Mouse (Mus musculus): Measurements from ENCODE around the gene Scap. TPM values are rescaled to one million over a fixed set of nuclear protein-coding genes. Genes with fewer than 3 reads are reported as not detected.
"Not testable (repeated sequence)": the region's sequence is repeated elsewhere in the genome, so short reads cannot be mapped to it uniquely, and the experiment has no call there.

Scap gene
- polyA plus RNA-seq, 1 experiment from 2014 or later, result 24.9 TPM

GRCm38 (mm10) chr9:110328178-110328577, 4.9 kb upstream of the Scap start:
- whole genome bisulfite sequencing, result 90% methylated on average over 2 of the region's 2 CpGs
- Histone ChIP-seq H3K4me3 (ENCODE audit: low read depth, low read length) (no peak overlapping the region), H3K27ac (ENCODE audit: low read depth, low read length) (no peak overlapping the region), H3K4me1 (ENCODE audit: control insufficient read depth, insufficient read depth, low read length) (no peaks in the 10 kb centered on the region), H3K9ac (ENCODE audit: low read length) (no peak overlapping the region), H3K27me3 (ENCODE audit: control insufficient read depth, insufficient read depth, low read length) (no peaks in the 10 kb centered on the region), H3K4me2 (no peak overlapping the region), H3K9me3 (ENCODE audit: control insufficient read depth, low read length) (no peaks in the 10 kb centered on the region), H3K36me3 (ENCODE audit: control insufficient read depth, insufficient read depth, low read length) (no peaks in the 10 kb centered on the region)
- DNase-seq (ENCODE audit: low spot score, missing footprints) (no peak), ATAC-seq (ENCODE audit: low FRiP score) (no peak)

- Histone ChIP-seq H3K4me2 (no peak overlapping the region), H3K9me3 (ENCODE audit: control insufficient read depth, low read length) (no peaks in the 10 kb centered on the region), H3K36me3 (ENCODE audit: control insufficient read depth, insufficient read depth, low read length) (no peaks in the 10 kb centered on the region), H3K27ac (ENCODE audit: low read depth, low read length) (no peak overlapping the region), H3K9ac (ENCODE audit: low read length) (no peak overlapping the region), H3K4me1 (ENCODE audit: control insufficient read depth, insufficient read depth, low read length) (0 out of 2 replicates have a peak, but pooled peaks cover 2% of the 10 kb centered on the region), H3K27me3 (ENCODE audit: control insufficient read depth, insufficient read depth, low read length) (no peaks in the 10 kb centered on the region), H3K4me3 (ENCODE audit: low read depth, low read length) (no peak overlapping the region)
- ATAC-seq (ENCODE audit: low FRiP score) (no peak), DNase-seq (ENCODE audit: low spot score, missing footprints) (no peak)
- 76% methylated on average over 5 of the region's 5 CpGs for WGBS
These were observed 4.0 kb upstream of the Scap start for GRCm38 (mm10) chr9:110328946-110329630.

GRCm38 (mm10) chr9:110329655-110330054, 3.4 kb upstream of the Scap start:
- Histone ChIP-seq H3K36me3 (ENCODE audit: control insufficient read depth, insufficient read depth, low read length) (no peaks in the 10 kb centered on the region), H3K4me2 (no peak overlapping the region), H3K4me3 (ENCODE audit: low read depth, low read length) (no peak overlapping the region), H3K4me1 (ENCODE audit: control insufficient read depth, insufficient read depth, low read length) (0 out of 2 replicates have a peak, but pooled peaks cover 2% of the 10 kb centered on the region), H3K9me3 (ENCODE audit: control insufficient read depth, low read length) (no peaks in the 10 kb centered on the region), H3K27ac (ENCODE audit: low read depth, low read length) (no peak overlapping the region), H3K27me3 (ENCODE audit: control insufficient read depth, insufficient read depth, low read length) (no peaks in the 10 kb centered on the region), H3K9ac (ENCODE audit: low read length) (no peak overlapping the region)
- DNase-seq (ENCODE audit: low spot score, missing footprints), result no peak
- no peak for ATAC-seq (ENCODE audit: low FRiP score)
- 88% methylated on average over 21 of the region's 21 CpGs for WGBS

- no peak overlapping the region for H3K27ac ChIP-seq (ENCODE audit: low read depth, low read length)
- DNase-seq (ENCODE audit: low spot score, missing footprints), result no peak
- 58% methylated on average over 6 of the region's 6 CpGs for WGBS
- no peaks in the 10 kb centered on the region for H3K9me3 ChIP-seq (ENCODE audit: control insufficient read depth, low read length)
- ATAC-seq (ENCODE audit: low FRiP score), result no peak
- H3K27me3 ChIP-seq (ENCODE audit: control insufficient read depth, insufficient read depth, low read length), result no peaks in the 10 kb centered on the region
- H3K36me3 ChIP-seq (ENCODE audit: control insufficient read depth, insufficient read depth, low read length), result no peaks in the 10 kb centered on the region
- H3K4me1 ChIP-seq (ENCODE audit: control insufficient read depth, insufficient read depth, low read length), result 0 out of 2 replicates have a peak, but pooled peaks cover 2% of the 10 kb centered on the region
- H3K9ac ChIP-seq (ENCODE audit: low read length), result no peak overlapping the region
- no peak overlapping the region for H3K4me2 ChIP-seq
- H3K4me3 ChIP-seq (ENCODE audit: low read depth, low read length), result no peak overlapping the region
These were observed 2.7 kb upstream of the Scap start for GRCm38 (mm10) chr9:110330341-110330740.

- WGBS, result 92% methylated on average over 4 of the region's 5 CpGs
These were observed 2.2 kb upstream of the Scap start for GRCm38 (mm10) chr9:110330913-110331312.

GRCm38 (mm10) chr9:110333896-110334259, 790 bp downstream of the Scap start:
- Histone ChIP-seq H3K9me3 (ENCODE audit: control insufficient read depth, low read length) (no peaks in the 10 kb centered on the region), H3K36me3 (ENCODE audit: control insufficient read depth, insufficient read depth, low read length) (no peaks in the 10 kb centered on the region), H3K4me2 (peak overlapping the region; percentile 60), H3K4me1 (ENCODE audit: control insufficient read depth, insufficient read depth, low read length) (0 out of 2 replicates have a peak, but pooled peaks cover 2% of the 10 kb centered on the region), H3K27ac (ENCODE audit: low read depth, low read length) (no peak overlapping the region), H3K4me3 (ENCODE audit: low read depth, low read length) (peak overlapping the region; percentile 92), H3K9ac (ENCODE audit: low read length) (peak overlapping the region; percentile 79), H3K27me3 (ENCODE audit: control insufficient read depth, insufficient read depth, low read length) (no peaks in the 10 kb centered on the region)
- ATAC-seq (ENCODE audit: low FRiP score) (peak; percentile 47; the same call in 1 of the 2 replicates), DNase-seq (ENCODE audit: low spot score, missing footprints) (no peak)
- WGBS, result 14% methylated on average over 12 of the region's 12 CpGs

More at GRCm38 (mm10) chr9:110330913-110331312, 2.2 kb upstream of the Scap start:
- not testable (repeated sequence) for H3K4me3 ChIP-seq (ENCODE audit: low read depth, low read length); H3K4me2 ChIP-seq; H3K27me3 ChIP-seq (ENCODE audit: control insufficient read depth, insufficient read depth, low read length); ATAC-seq (ENCODE audit: low FRiP score); H3K9ac ChIP-seq (ENCODE audit: low read length); H3K9me3 ChIP-seq (ENCODE audit: control insufficient read depth, low read length); DNase-seq (ENCODE audit: low spot score, missing footprints); H3K4me1 ChIP-seq (ENCODE audit: control insufficient read depth, insufficient read depth, low read length); H3K36me3 ChIP-seq (ENCODE audit: control insufficient read depth, insufficient read depth, low read length); H3K27ac ChIP-seq (ENCODE audit: low read depth, low read length)

GRCm38 (mm10) chr9:110334849-110335248, 1.8 kb downstream of the Scap start:
- no peaks in the 10 kb centered on the region for H3K36me3 ChIP-seq (ENCODE audit: control insufficient read depth, insufficient read depth, low read length)
- H3K4me1 ChIP-seq (ENCODE audit: control insufficient read depth, insufficient read depth, low read length), result 0 out of 2 replicates have a peak, but pooled peaks cover 2% of the 10 kb centered on the region
- H3K4me2 ChIP-seq, result no peak overlapping the region
- DNase-seq (ENCODE audit: low spot score, missing footprints), result peak; percentile 80
- no peaks in the 10 kb centered on the region for H3K27me3 ChIP-seq (ENCODE audit: control insufficient read depth, insufficient read depth, low read length)
- no peak for ATAC-seq (ENCODE audit: low FRiP score)
- WGBS, result 82% methylated on average over 8 of the region's 8 CpGs
- no peak overlapping the region for H3K9ac ChIP-seq (ENCODE audit: low read length)
- H3K9me3 ChIP-seq (ENCODE audit: control insufficient read depth, low read length), result no peaks in the 10 kb centered on the region
- H3K4me3 ChIP-seq (ENCODE audit: low read depth, low read length), result no peak overlapping the region
- H3K27ac ChIP-seq (ENCODE audit: low read depth, low read length), result no peak overlapping the region

- no peak overlapping the region for H3K27ac ChIP-seq (ENCODE audit: low read depth, low read length)
- no peak overlapping the region for H3K4me3 ChIP-seq (ENCODE audit: low read depth, low read length)
- H3K4me2 ChIP-seq, result no peak overlapping the region
- no peaks in the 10 kb centered on the region for H3K4me1 ChIP-seq (ENCODE audit: control insufficient read depth, insufficient read depth, low read length)
- H3K9me3 ChIP-seq (ENCODE audit: control insufficient read depth, low read length), result no peaks in the 10 kb centered on the region
- DNase-seq (ENCODE audit: low spot score, missing footprints) (peak; percentile 41), ATAC-seq (ENCODE audit: low FRiP score) (no peak)
- H3K27me3 ChIP-seq (ENCODE audit: control insufficient read depth, insufficient read depth, low read length), result no peaks in the 10 kb centered on the region
- 93% methylated on average over 5 of the region's 5 CpGs for WGBS
- H3K36me3 ChIP-seq (ENCODE audit: control insufficient read depth, insufficient read depth, low read length), result no peaks in the 10 kb centered on the region
- no peak overlapping the region for H3K9ac ChIP-seq (ENCODE audit: low read length)
These were observed 7.1 kb downstream of the Scap start for GRCm38 (mm10) chr9:110340037-110340750.

GRCm38 (mm10) chr9:110342008-110342407, 8.9 kb downstream of the Scap start:
- no peak overlapping the region for H3K4me2 ChIP-seq
- WGBS, result 82% methylated on average over 8 of the region's 8 CpGs
- peak; percentile 33 for DNase-seq (ENCODE audit: low spot score, missing footprints)
- H3K27ac ChIP-seq (ENCODE audit: low read depth, low read length), result no peak overlapping the region
- H3K9ac ChIP-seq (ENCODE audit: low read length), result no peak overlapping the region
- no peak overlapping the region for H3K4me3 ChIP-seq (ENCODE audit: low read depth, low read length)
- H3K4me1 ChIP-seq (ENCODE audit: control insufficient read depth, insufficient read depth, low read length), result no peaks in the 10 kb centered on the region
- no peaks in the 10 kb centered on the region for H3K36me3 ChIP-seq (ENCODE audit: control insufficient read depth, insufficient read depth, low read length)
- H3K27me3 ChIP-seq (ENCODE audit: control insufficient read depth, insufficient read depth, low read length), result no peaks in the 10 kb centered on the region
- no peak for ATAC-seq (ENCODE audit: low FRiP score)
- H3K9me3 ChIP-seq (ENCODE audit: control insufficient read depth, low read length), result no peaks in the 10 kb centered on the region
